Mouse (Mus musculus) layer of hippocampus, postnatal 36 days (tissue): ENCODE measurements around the gene Slc35b3. TPM values are rescaled to one million over a fixed set of nuclear protein-coding genes. Genes with fewer than 3 reads are reported as not detected.

Experiments
- DNase-seq, 2 experiments: peaks; one replicate each; pipeline ENCODE4 v3.0.0; 2022
- total RNA-seq, 2 experiments: library from RNA; stranded (reverse); gene quantifications; 2 replicates each; pipeline ENCODE4 v1.2.3; 2021

Slc35b3 gene
- total RNA-seq, 2 experiments from 2014 or later: 14.2 to 16.0 TPM

GRCm38 (mm10) chr13:38936860-38937471 is 23.7 kb downstream of the Slc35b3 start:
- no peak for DNase-seq

- DNase-seq: no peak
These were observed 24.7 kb downstream of the Slc35b3 start for GRCm38 (mm10) chr13:38935856-38936446.

GRCm38 (mm10) chr13:38929843-38930578 is 30.7 kb downstream of the Slc35b3 start:
- DNase-seq: no peak

- no peak for DNase-seq
These were observed 38.0 kb downstream of the Slc35b3 start for GRCm38 (mm10) chr13:38922676-38923075.

GRCm38 (mm10) chr13:38921306-38921705 is 39.4 kb downstream of the Slc35b3 start:
- no peak for DNase-seq

- DNase-seq: no peak
These were observed 42.3 kb downstream of the Slc35b3 start for GRCm38 (mm10) chr13:38918188-38918885.

- no peak for DNase-seq
These were observed 43.1 kb downstream of the Slc35b3 start for GRCm38 (mm10) chr13:38917556-38917955.

- DNase-seq: no peak
These were observed 45.9 kb downstream of the Slc35b3 start for GRCm38 (mm10) chr13:38914771-38915170.

- DNase-seq: no peak
These were observed 68.3 kb downstream of the Slc35b3 start for GRCm38 (mm10) chr13:38892364-38892763.
